Mouse (Mus musculus) thymus, postnatal 36 days (tissue): Measurements from ENCODE around the gene Cntnap2.
"Not testable (repeated sequence)": the region's sequence is repeated elsewhere in the genome, so short reads cannot be mapped to it uniquely, and the experiment has no call there.

Experiments
- DNase-seq, 2 experiments: peaks; one replicate each; pipeline ENCODE4 v3.0.0; 2022; ENCODE audit warnings: mixed read lengths in 2 of 2

Cntnap2 gene

GRCm38 (mm10) chr6:47183850-47184249 is 2124.7 kb downstream of the Cntnap2 start:
- DNase-seq = not testable (repeated sequence)

- peak; percentile 32 to 40 for DNase-seq
Measured at GRCm38 (mm10) chr6:47188193-47188592, 2129.0 kb downstream of the Cntnap2 start.

GRCm38 (mm10) chr6:47188596-47188995 is 2129.4 kb downstream of the Cntnap2 start:
- not testable (repeated sequence) for DNase-seq

- no peak for DNase-seq
Measured at GRCm38 (mm10) chr6:47190282-47190681, 2131.1 kb downstream of the Cntnap2 start.

- DNase-seq = peak; percentile 9 to 13
Measured at GRCm38 (mm10) chr6:47191277-47191800, 2132.2 kb downstream of the Cntnap2 start.

- DNase-seq = no peak
Measured at GRCm38 (mm10) chr6:47191940-47192339, 2132.8 kb downstream of the Cntnap2 start.

- no peak for DNase-seq
Measured at GRCm38 (mm10) chr6:47192478-47192877, 2133.3 kb downstream of the Cntnap2 start.

GRCm38 (mm10) chr6:47197570-47197969 is 2138.4 kb downstream of the Cntnap2 start:
- DNase-seq = no peak

GRCm38 (mm10) chr6:47200671-47201070 is 2141.5 kb downstream of the Cntnap2 start:
- DNase-seq = no peak

- no peak for DNase-seq
Measured at GRCm38 (mm10) chr6:47208031-47208430, 2148.9 kb downstream of the Cntnap2 start.

- DNase-seq = no peak
Measured at GRCm38 (mm10) chr6:47214731-47215130, 2155.6 kb downstream of the Cntnap2 start.

- DNase-seq = not testable (repeated sequence)
Measured at GRCm38 (mm10) chr6:47223578-47223977, 2164.4 kb downstream of the Cntnap2 start.

GRCm38 (mm10) chr6:47225391-47225790 is 2166.2 kb downstream of the Cntnap2 start:
- not testable (repeated sequence) for DNase-seq

- no peak for DNase-seq
Measured at GRCm38 (mm10) chr6:47227601-47228000, 2168.4 kb downstream of the Cntnap2 start.

GRCm38 (mm10) chr6:47228676-47229317 is 2169.6 kb downstream of the Cntnap2 start:
- no peak for DNase-seq

GRCm38 (mm10) chr6:47231513-47231912 is 2172.4 kb downstream of the Cntnap2 start:
- no peak for DNase-seq

- no peak for DNase-seq
Measured at GRCm38 (mm10) chr6:47239376-47239921, 2180.3 kb downstream of the Cntnap2 start.

GRCm38 (mm10) chr6:47241379-47241778 is 2182.2 kb downstream of the Cntnap2 start:
- DNase-seq = no peak

- DNase-seq = peak; percentile 4 to 8
Measured at GRCm38 (mm10) chr6:47243863-47244606, 2184.9 kb downstream of the Cntnap2 start.

- DNase-seq = no peak
Measured at GRCm38 (mm10) chr6:47244642-47245041, 2185.5 kb downstream of the Cntnap2 start.

GRCm38 (mm10) chr6:47255270-47255669 is 2196.1 kb downstream of the Cntnap2 start:
- DNase-seq = no peak

- no peak for DNase-seq
Measured at GRCm38 (mm10) chr6:47256227-47256887, 2197.2 kb downstream of the Cntnap2 start.

GRCm38 (mm10) chr6:47256918-47257506 is 2197.9 kb downstream of the Cntnap2 start:
- DNase-seq = no peak
